Mouse (Mus musculus) MEL (cell line): ENCODE results near the gene Gtdc1. TPM values are rescaled to one million over a fixed set of nuclear protein-coding genes. Genes with fewer than 3 reads are reported as not detected.

Source experiments
- DNase-seq: peaks from one replicate; pipeline ENCODE4 v3.0.0; 2011; ENCODE audit warnings: low read depth, low spot score
- H3K27ac ChIP-seq: 2 replicates; pipeline ENCODE4 v1.5.1; 2012; ENCODE audit warnings: low read depth, mild to moderate bottlenecking, control low read depth, low read length, moderate library complexity; ENCODE audit not compliant: control insufficient read depth
- H3K27me3 ChIP-seq, 2 experiments: fragments of 150-350 bp in 1 of 2; sonication (generic) in 1 of 2; 2 replicates each; pipeline ENCODE4 v1.6.1; 2012; ENCODE audit warnings: low read length in 2 of 2, mild to moderate bottlenecking in 2 of 2, improper control_type of control experiment in 1 of 2, moderate library complexity in 1 of 2; ENCODE audit not compliant: insufficient read depth in 2 of 2, control insufficient read depth in 1 of 2
- H3K36me3 ChIP-seq, 2 experiments: 2 replicates each; pipeline ENCODE4 v1.6.1; 2012 to 2014; ENCODE audit warnings: low read length in 2 of 2, improper control_type of control experiment in 1 of 2, inconsistent platforms in 1 of 2, mild to moderate bottlenecking in 1 of 2; ENCODE audit not compliant: insufficient read depth in 2 of 2, control insufficient read depth in 1 of 2
- H3K4me1 ChIP-seq, 2 experiments: fragments of 150-350 bp in 1 of 2; sonication (generic) in 1 of 2; 2 replicates each; pipeline ENCODE4 v1.6.1; 2012; ENCODE audit warnings: low read length in 2 of 2, improper control_type of control experiment in 1 of 2, mild to moderate bottlenecking in 1 of 2; ENCODE audit not compliant: insufficient read depth in 2 of 2, control insufficient read depth in 1 of 2
- H3K4me3 ChIP-seq, 2 experiments: fragments of 150-350 bp in 1 of 2; sonication (generic) in 1 of 2; 2 replicates each; pipeline ENCODE4 v1.5.1; 2012; ENCODE audit warnings: low read depth in 2 of 2, low read length in 2 of 2, mild to moderate bottlenecking in 2 of 2, moderate library complexity in 2 of 2, control low read depth in 1 of 2, improper control_type of control experiment in 1 of 2; ENCODE audit not compliant: control insufficient read depth in 1 of 2, insufficient read depth in 1 of 2
- H3K79me2 ChIP-seq: 2 replicates; pipeline ENCODE4 v1.6.1; 2012; ENCODE audit warnings: mild to moderate bottlenecking, low read length, moderate library complexity; ENCODE audit not compliant: control insufficient read depth, poor library complexity, insufficient read depth
- H3K9ac ChIP-seq: 2 replicates; pipeline ENCODE4 v1.6.1; 2012; ENCODE audit warnings: low read depth, mild to moderate bottlenecking, control low read depth, low read length, moderate library complexity; ENCODE audit not compliant: control insufficient read depth, poor library complexity, severe bottlenecking
- H3K9me3 ChIP-seq: fragments of 150-350 bp; sonication (generic); replicated peaks from 2 replicates; pipeline ENCODE4 v1.6.1; 2012; ENCODE audit warnings: mild to moderate bottlenecking, low read length, improper control_type of control experiment, moderate library complexity; ENCODE audit not compliant: insufficient read depth
- BHLHE40 ChIP-seq: IDR thresholded peaks from 2 replicates; pipeline ENCODE4 v1.6.1; 2012; ENCODE audit warnings: low read depth, mild to moderate bottlenecking, inconsistent platforms, low read length, improper control_type of control experiment, borderline replicate concordance
- CHD1 ChIP-seq: IDR thresholded peaks from 2 replicates; pipeline ENCODE4 v1.6.1; 2012; ENCODE audit warnings: low read depth, mild to moderate bottlenecking, inconsistent platforms, low read length, improper control_type of control experiment
- E2F4 ChIP-seq: IDR thresholded peaks from 2 replicates; pipeline ENCODE4 v1.6.1; 2011; ENCODE audit warnings: low read depth, low read length, improper control_type of control experiment, borderline replicate concordance
- GABPA ChIP-seq: IDR thresholded peaks from 2 replicates; pipeline ENCODE4 v1.6.1; 2012; ENCODE audit warnings: low read depth, mild to moderate bottlenecking, inconsistent platforms, low read length, improper control_type of control experiment, moderate library complexity
- GATA1 ChIP-seq: IDR thresholded peaks from 2 replicates; pipeline ENCODE4 v1.6.1; 2011; ENCODE audit warnings: low read depth, low read length, improper control_type of control experiment
- JUND ChIP-seq: IDR thresholded peaks from 2 replicates; pipeline ENCODE4 v1.6.1; 2011; ENCODE audit warnings: low read depth, mild to moderate bottlenecking, improper control_type of control experiment, low read length
- KAT2A ChIP-seq: conservative IDR thresholded peaks from 2 replicates; pipeline ENCODE4 v1.6.1; 2012; ENCODE audit warnings: low read depth, low read length, improper control_type of control experiment, inconsistent platforms
- MYC ChIP-seq: IDR thresholded peaks from 2 replicates; pipeline ENCODE4 v1.6.1; 2011; ENCODE audit warnings: low read depth, mild to moderate bottlenecking, low read length, improper control_type of control experiment, moderate library complexity
- NRF1 ChIP-seq: IDR thresholded peaks from 2 replicates; pipeline ENCODE4 v1.6.1; 2014; ENCODE audit warnings: low read depth, mild to moderate bottlenecking, inconsistent platforms, low read length, improper control_type of control experiment, moderate library complexity; ENCODE audit not compliant: poor library complexity, insufficient read depth, severe bottlenecking
- POLR2AphosphoS2 ChIP-seq: IDR thresholded peaks from 2 replicates; pipeline ENCODE4 v1.6.1; 2011; ENCODE audit warnings: low read length, improper control_type of control experiment
- RCOR1 ChIP-seq: IDR thresholded peaks from 2 replicates; pipeline ENCODE4 v1.6.1; 2012; ENCODE audit warnings: low read depth, mild to moderate bottlenecking, inconsistent platforms, low read length, improper control_type of control experiment
- SIN3A ChIP-seq: IDR thresholded peaks from 2 replicates; pipeline ENCODE4 v1.6.1; 2012; ENCODE audit warnings: low read length, improper control_type of control experiment, inconsistent platforms
- SMC3 ChIP-seq: IDR thresholded peaks from 2 replicates; pipeline ENCODE4 v1.6.1; 2011; ENCODE audit warnings: low read depth, low read length, improper control_type of control experiment
- TAL1 ChIP-seq: IDR thresholded peaks from 2 replicates; pipeline ENCODE4 v1.6.1; 2012; ENCODE audit warnings: mild to moderate bottlenecking, inconsistent platforms, low read length, moderate library complexity, mixed read lengths
- TCF12 ChIP-seq: IDR thresholded peaks from 2 replicates; pipeline ENCODE4 v1.6.1; 2014; ENCODE audit warnings: low read depth, mild to moderate bottlenecking, inconsistent platforms, low read length, improper control_type of control experiment, moderate library complexity
- polyA plus RNA-seq, 2 experiments: library from polyadenylated mRNA; stranded (reverse) in 1 of 2; unstranded in 1 of 2; fragments of >175 nt in 1 of 2; fragments of >200 nt in 1 of 2; gene quantifications; 2 replicates each; pipeline versions ENCODE4 v1.2.1 to v1.2.4; 2012; ENCODE audit warnings: low replicate concordance in 2 of 2, low read depth in 1 of 2; ENCODE audit not compliant: insufficient read length in 2 of 2, insufficient read depth in 1 of 2, missing spikeins in 1 of 2
- total RNA-seq: library from RNA; depleted of rRNA; stranded (reverse); fragments of 300-350 nt; gene quantifications from 2 replicates; pipeline ENCODE4 v1.2.3, GENCODE M21; 2012

The Gtdc1 gene
- total and polyA plus RNA-seq, 3 experiments, result 7.2 to 14.3 TPM; not detected in 1

DNA sequence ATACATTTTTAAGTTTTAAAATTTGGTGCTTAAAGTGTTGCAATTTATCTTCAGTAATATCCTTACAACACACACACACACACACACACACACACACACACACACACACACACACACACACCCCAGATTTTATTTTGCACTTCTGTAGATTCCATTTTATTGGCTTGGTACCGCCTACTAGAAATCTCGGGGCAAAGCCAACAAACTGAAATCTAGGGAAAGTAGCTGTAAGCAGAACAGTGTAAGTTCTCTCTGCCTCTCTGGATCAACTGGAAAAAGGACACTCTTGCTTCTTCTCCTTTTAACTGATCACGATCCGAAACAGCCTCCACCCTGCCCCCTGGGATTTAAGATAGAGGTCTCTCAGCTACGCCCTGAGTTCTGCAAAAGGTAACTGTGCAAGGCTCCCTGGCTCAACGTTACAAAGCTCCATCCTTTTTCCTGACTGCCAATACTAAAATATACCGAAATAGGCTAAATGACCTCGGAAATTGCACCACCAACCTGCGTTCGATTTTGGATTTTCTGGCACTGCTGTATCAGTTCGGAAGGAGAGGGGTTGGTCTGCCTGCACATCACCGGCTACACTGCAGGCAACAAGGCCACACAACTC is 369.7 kb downstream of the Gtdc1 start:
- H3K4me1 ChIP-seq, result no peaks in the 10 kb centered on the region
- H3K79me2 ChIP-seq, result no peaks in the 10 kb centered on the region
- H3K27ac ChIP-seq, result no peak overlapping the region
- TF ChIP-seq TCF12, result no peak
- no peak for TF ChIP-seq SIN3A
- TF ChIP-seq RCOR1, result no peak
- no peak for TF ChIP-seq SMC3
- no peak for TF ChIP-seq BHLHE40
- no peak for TF ChIP-seq JUND
- no peak for TF ChIP-seq GATA1
- TF ChIP-seq TAL1, result no peak
- no peak for TF ChIP-seq POLR2AphosphoS2
- no peak for TF ChIP-seq KAT2A
- TF ChIP-seq E2F4, result no peak
- no peak for TF ChIP-seq CHD1
- no peaks in the 10 kb centered on the region for H3K9me3 ChIP-seq
- H3K4me3 ChIP-seq, result no peak overlapping the region
- DNase-seq, result no peak
- H3K36me3 ChIP-seq, result no peaks in the 10 kb centered on the region
- no peak overlapping the region for H3K9ac ChIP-seq
- no peaks in the 10 kb centered on the region for H3K27me3 ChIP-seq

DNA sequence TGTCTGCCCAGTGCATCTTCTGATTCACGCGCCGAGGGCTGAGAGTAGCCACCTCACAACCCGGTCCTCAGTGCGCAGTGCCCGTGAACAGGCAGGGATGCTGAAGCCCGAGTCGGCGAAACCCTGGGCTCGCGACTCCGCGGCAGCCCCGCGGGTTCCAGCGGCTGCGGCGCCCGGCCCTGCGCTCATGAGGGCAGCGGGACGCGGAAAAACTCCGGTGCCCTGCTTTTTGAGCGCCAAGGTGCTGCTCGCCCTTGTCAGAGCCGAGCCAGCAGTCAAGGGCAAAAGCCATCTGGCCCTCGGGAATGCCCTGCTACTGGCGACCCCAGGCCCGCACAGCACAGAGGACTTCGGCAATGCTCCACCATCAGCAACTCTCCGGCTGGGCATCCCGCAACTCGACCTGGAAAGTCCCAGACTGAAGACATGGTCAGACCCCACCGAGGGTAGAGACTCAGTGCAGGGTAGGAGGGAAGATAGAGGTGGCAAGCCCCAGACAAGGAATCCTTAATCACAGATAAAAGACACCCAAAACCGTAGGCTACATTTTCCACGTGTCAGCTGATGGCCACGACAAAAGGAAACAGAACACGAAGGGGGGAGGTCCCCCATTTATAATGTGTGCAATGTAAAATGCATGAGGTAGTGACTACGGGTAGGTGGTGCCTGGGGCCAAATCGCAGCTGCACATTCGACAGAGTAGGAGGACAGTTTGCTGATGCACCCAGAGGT is 370.4 kb downstream of the Gtdc1 start:
- Histone ChIP-seq H3K27ac (no peak overlapping the region), H3K9ac (no peak overlapping the region), H3K4me3 (no peak overlapping the region), H3K36me3 (no peaks in the 10 kb centered on the region), H3K27me3 (no peaks in the 10 kb centered on the region), H3K4me1 (no peaks in the 10 kb centered on the region), H3K79me2 (no peaks in the 10 kb centered on the region), H3K9me3 (no peaks in the 10 kb centered on the region)
- no peak for DNase-seq
- no peak for TF ChIP-seq BHLHE40
- no peak for TF ChIP-seq MYC
- no peak for TF ChIP-seq NRF1

DNA sequence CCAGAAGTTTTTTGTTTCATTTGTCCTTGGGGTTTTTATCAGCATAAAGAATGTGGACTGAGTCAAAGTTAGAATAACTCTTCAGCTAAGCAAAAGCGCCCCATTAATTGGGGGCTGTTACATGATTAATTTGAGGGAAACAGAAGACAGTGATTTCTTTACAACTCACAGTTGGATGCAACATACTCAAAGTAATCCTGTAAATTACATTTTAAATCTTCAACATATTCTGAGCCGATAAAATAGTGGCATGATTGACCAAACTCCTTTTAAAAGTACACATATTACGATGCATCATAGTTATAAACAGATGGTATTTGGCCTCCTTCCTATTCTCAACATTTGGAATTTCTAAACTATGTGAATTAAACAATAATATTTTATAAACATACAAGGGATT is 372.7 kb downstream of the Gtdc1 start:
- Histone ChIP-seq H3K27me3 (no peaks in the 10 kb centered on the region), H3K9me3 (no peaks in the 10 kb centered on the region), H3K4me3 (no peak overlapping the region), H3K4me1 (no peaks in the 10 kb centered on the region), H3K36me3 (no peaks in the 10 kb centered on the region), H3K9ac (no peak overlapping the region), H3K27ac (no peak overlapping the region), H3K79me2 (no peaks in the 10 kb centered on the region)
- no peak for TF ChIP-seq TAL1
- no peak for TF ChIP-seq POLR2AphosphoS2
- TF ChIP-seq GABPA, result no peak
- TF ChIP-seq NRF1, result no peak
- no peak for TF ChIP-seq SMC3
- TF ChIP-seq RCOR1, result no peak
- no peak for DNase-seq
